Mouse (Mus musculus) yolk sac, embryonic 10.5 days (tissue): Measurements from ENCODE around the gene Slc31a2.
A peak's percentile ranks its signal among the peaks of the same experiment; 100 is the strongest.
"Not testable (repeated sequence)": the region's sequence is repeated elsewhere in the genome, so short reads cannot be mapped to it uniquely, and the experiment has no call there.

Experiments used
- DNase-seq: peaks from one replicate; pipeline ENCODE4 v3.0.0-alpha.2; 2017; ENCODE audit warnings: low spot score

The Slc31a2 gene

GRCm38 (mm10) chr4:62262276-62262675 is at the start of gene Slc31a2:
Gene Slc31a2 (plus strand): TSS chr4:62262562.
- no peak for DNase-seq

GRCm38 (mm10) chr4:62213490-62213889 is 48.9 kb upstream of the Slc31a2 start:
- no peak for DNase-seq

GRCm38 (mm10) chr4:62228391-62228790 is 34.0 kb upstream of the Slc31a2 start:
- DNase-seq, result no peak

- no peak for DNase-seq
Observed at GRCm38 (mm10) chr4:62229448-62229847, 32.9 kb upstream of the Slc31a2 start.

GRCm38 (mm10) chr4:62230153-62230552 is 32.2 kb upstream of the Slc31a2 start:
- no peak for DNase-seq

GRCm38 (mm10) chr4:62230769-62231168 is 31.6 kb upstream of the Slc31a2 start, which contains the start of gene Zfp37:
Gene Zfp37 (minus strand): TSS chr4:62231047.
- DNase-seq, result no peak

- DNase-seq, result no peak
Observed at GRCm38 (mm10) chr4:62240586-62240985, 21.8 kb upstream of the Slc31a2 start.

- no peak for DNase-seq
Observed at GRCm38 (mm10) chr4:62248328-62248727, 14.0 kb upstream of the Slc31a2 start.

GRCm38 (mm10) chr4:62250896-62251544 is 11.3 kb upstream of the Slc31a2 start:
- DNase-seq, result no peak

GRCm38 (mm10) chr4:62251776-62252175 is 10.6 kb upstream of the Slc31a2 start:
- DNase-seq, result no peak

- no peak for DNase-seq
Observed at GRCm38 (mm10) chr4:62254551-62254950, 7.8 kb upstream of the Slc31a2 start.

- peak; percentile 28 for DNase-seq
Observed at GRCm38 (mm10) chr4:62256931-62257330, 5.4 kb upstream of the Slc31a2 start.

GRCm38 (mm10) chr4:62263133-62263844 is 927 bp downstream of the Slc31a2 start:
- no peak for DNase-seq

GRCm38 (mm10) chr4:62265154-62265836 is 2.9 kb downstream of the Slc31a2 start:
- peak; percentile 44 for DNase-seq

GRCm38 (mm10) chr4:62266016-62266415 is 3.7 kb downstream of the Slc31a2 start:
- DNase-seq, result not testable (repeated sequence)

GRCm38 (mm10) chr4:62267101-62267500 is 4.7 kb downstream of the Slc31a2 start:
- DNase-seq, result no peak

- no peak for DNase-seq
Observed at GRCm38 (mm10) chr4:62272696-62273095, 10.3 kb downstream of the Slc31a2 start.

- DNase-seq, result no peak
Observed at GRCm38 (mm10) chr4:62273916-62274315, 11.6 kb downstream of the Slc31a2 start.

- DNase-seq, result peak; percentile 29
Observed at GRCm38 (mm10) chr4:62274841-62275536, 12.6 kb downstream of the Slc31a2 start.

GRCm38 (mm10) chr4:62276642-62277041 is 14.3 kb downstream of the Slc31a2 start:
- DNase-seq, result no peak

- DNase-seq, result no peak
Observed at GRCm38 (mm10) chr4:62277222-62277621, 14.9 kb downstream of the Slc31a2 start.

- no peak for DNase-seq
Observed at GRCm38 (mm10) chr4:62278081-62278480, 15.7 kb downstream of the Slc31a2 start.
